In the genomic region with DNA sequence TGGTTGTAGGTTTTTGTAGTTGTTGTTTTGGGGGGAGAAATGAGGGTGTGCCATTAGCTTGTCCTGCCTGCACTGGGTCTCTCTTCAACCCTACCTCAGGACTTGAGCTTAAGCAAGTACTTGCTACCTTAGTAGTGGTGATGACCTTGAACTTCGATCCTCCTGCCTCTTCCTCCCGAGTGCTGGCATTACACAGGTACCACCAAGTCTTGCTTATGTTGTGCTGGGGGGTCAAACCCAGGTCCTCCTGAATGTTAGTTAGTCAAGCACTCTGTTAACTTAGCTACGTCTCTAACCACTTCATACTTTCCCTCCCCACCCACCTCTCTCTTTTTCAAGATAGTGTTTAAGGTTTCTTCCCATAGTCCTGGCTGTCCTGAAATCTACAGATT, we compare ENCODE assay signal across 8 mouse cellular contexts. TPM values are rescaled to one million over a fixed set of nuclear protein-coding genes. Genes with fewer than 3 reads are reported as not detected.
DNase-seq lines count a peak whose midpoint lies in the region; ATAC-seq and TF ChIP-seq lines count a peak whose summit lies in the region.

No protein-coding gene starts in this region.

- H3K27me3 ChIP-seq in forebrain, embryonic 11.5 days (ENCODE audit: control insufficient read depth, insufficient read depth, low read length), result peaks cover 2% of the 10 kb centered on the region; the same call in 1 of the 2 replicates
- H3K27me3 ChIP-seq in intestine, embryonic 16.5 days (replicated peaks; ENCODE audit: control insufficient read depth, insufficient read depth, low read length), result no peaks in the 10 kb centered on the region
- H3K27me3 ChIP-seq in midbrain, postnatal 0 days (ENCODE audit: insufficient read depth, low read length), result no peaks in the 10 kb centered on the region

- TF ChIP-seq CTCF in layer of hippocampus, adult 2 months (conservative IDR thresholded peaks at IDR 0.05), result no peak
- TF ChIP-seq CTCF in midbrain, postnatal 0 days (IDR thresholded peaks at IDR 0.05), result no peak

- no peak for DNase-seq in layer of hippocampus, adult 2 months (ENCODE audit: low spot score in 2 of 2)
- DNase-seq in layer of hippocampus, postnatal 25 days (ENCODE audit: extremely low spot score in 1 of 2, low spot score in 1 of 2), result no peak
- DNase-seq in forebrain, embryonic 11.5 days (ENCODE audit: low spot score), result no peak
- DNase-seq in midbrain, postnatal 0 days (ENCODE audit: low spot score), result no peak
- no peak for DNase-seq in layer of hippocampus, adult 9-11 months
- no peak for DNase-seq in adrenal gland, adult 2 months

- H3K36me3 ChIP-seq in forebrain, embryonic 11.5 days (ENCODE audit: control insufficient read depth, insufficient read depth, low read length), result no peaks in the 10 kb centered on the region
- no peaks in the 10 kb centered on the region for H3K36me3 ChIP-seq in intestine, embryonic 16.5 days (ENCODE audit: control insufficient read depth, insufficient read depth, low read length)
- no peaks in the 10 kb centered on the region for H3K36me3 ChIP-seq in midbrain, postnatal 0 days (ENCODE audit: insufficient read depth, low read length)

- peak overlapping the region; percentile 31; the same call in 1 of the 2 replicates for H3K4me3 ChIP-seq in layer of hippocampus, adult 2 months
- H3K4me3 ChIP-seq in forebrain, embryonic 11.5 days (ENCODE audit: low read depth, low read length), result peak overlapping the region; percentile 9; the same call in 1 of the 2 replicates
- H3K4me3 ChIP-seq in intestine, embryonic 16.5 days (ENCODE audit: low read length), result peak overlapping the region; percentile 40
- H3K4me3 ChIP-seq in midbrain, postnatal 0 days (ENCODE audit: low read depth, low read length), result no peak overlapping the region; the same call in 1 of the 2 replicates

- peak overlapping the region; percentile 43 for H3K27ac ChIP-seq in layer of hippocampus, adult 2 months
- no peak overlapping the region for H3K27ac ChIP-seq in forebrain, embryonic 11.5 days (ENCODE audit: low read depth, low read length)
- no peak overlapping the region for H3K27ac ChIP-seq in intestine, embryonic 16.5 days (ENCODE audit: low read length)
- peak overlapping the region; percentile 38; the same call in 1 of the 2 replicates for H3K27ac ChIP-seq in midbrain, postnatal 0 days (ENCODE audit: low read depth, low read length)

- no peaks in the 10 kb centered on the region for H3K9me3 ChIP-seq in forebrain, embryonic 11.5 days (ENCODE audit: control insufficient read depth, low read length)
- H3K9me3 ChIP-seq in intestine, embryonic 16.5 days (ENCODE audit: control insufficient read depth, low read length), result no peaks in the 10 kb centered on the region
- H3K9me3 ChIP-seq in midbrain, postnatal 0 days (ENCODE audit: low read length), result no peaks in the 10 kb centered on the region

- H3K4me1 ChIP-seq in forebrain, embryonic 11.5 days (replicated peaks; ENCODE audit: control insufficient read depth, insufficient read depth, low read length), result no peaks in the 10 kb centered on the region
- H3K4me1 ChIP-seq in intestine, embryonic 16.5 days (ENCODE audit: control insufficient read depth, insufficient read depth, low read length), result peaks cover 44% of the 10 kb centered on the region
- peaks cover 5% of the 10 kb centered on the region; the same call in 1 of the 2 replicates for H3K4me1 ChIP-seq in midbrain, postnatal 0 days (ENCODE audit: insufficient read depth, low read length)

- WGBS in forebrain, embryonic 11.5 days, result 77% methylated on average over 3 of the region's 3 CpGs
- WGBS in intestine, embryonic 16.5 days, result 56% methylated on average over 3 of the region's 3 CpGs
- WGBS in midbrain, postnatal 0 days, result 75% methylated on average over 3 of the region's 3 CpGs

- H3K9ac ChIP-seq in forebrain, embryonic 11.5 days (ENCODE audit: low read length), result peak overlapping the region; percentile 37
- peak overlapping the region; percentile 72 for H3K9ac ChIP-seq in intestine, embryonic 16.5 days (ENCODE audit: low read depth, low read length)
- H3K9ac ChIP-seq in midbrain, postnatal 0 days (replicated peaks; ENCODE audit: low read length, poor library complexity, severe bottlenecking), result peak overlapping the region; percentile 63; the same call in 1 of the 2 replicates

- ATAC-seq in forebrain, embryonic 11.5 days (replicated peaks; ENCODE audit: low FRiP score), result peak; percentile 8; the same call in 1 of the 2 replicates
- ATAC-seq in intestine, embryonic 16.5 days, result no peak
- no peak for ATAC-seq in midbrain, postnatal 0 days (ENCODE audit: low FRiP score)
- no peak for ATAC-seq in megakaryocyte progenitor cell, adult 5-6 weeks (replicated peaks; ENCODE audit: poor library complexity)

- peak overlapping the region; percentile 55 for H3K4me2 ChIP-seq in forebrain, embryonic 11.5 days (ENCODE audit: low read depth, low read length, severe bottlenecking)
- H3K4me2 ChIP-seq in intestine, embryonic 16.5 days (ENCODE audit: low read depth, low read length), result peak overlapping the region; percentile 73
- H3K4me2 ChIP-seq in midbrain, postnatal 0 days (ENCODE audit: low read depth, low read length, poor library complexity, severe bottlenecking), result peak overlapping the region; percentile 51

RNA-seq across cellular contexts. Expression of gene Id1, which starts 11.7 kb away (rescaled TPM):
- total RNA-seq in layer of hippocampus, adult 2 months (2021), result 10 to 100 TPM; 23.5 to 25.4 TPM
- total RNA-seq in layer of hippocampus, postnatal 25 days (2021), result 10 to 100 TPM; 19.6 to 22.4 TPM
- polyA plus RNA-seq in forebrain, embryonic 11.5 days (2014; fragmentation: Nextera tagmentation; extraction: Ambion mirVana), result 51.1 and 53.1 TPM in 2 replicates
- polyA plus RNA-seq in intestine, embryonic 16.5 days (2015; fragmentation: Nextera tagmentation; extraction: Ambion mirVana), result 96.1 and 107 TPM in 2 replicates
- total RNA-seq in midbrain, postnatal 0 days (2014; rRNA removed), result 69.6 and 71.7 TPM in 2 replicates
- polyA plus RNA-seq in midbrain, postnatal 0 days (2015; fragmentation: Nextera tagmentation; extraction: Ambion mirVana), result 52.6 and 58.3 TPM in 2 replicates
- total RNA-seq in adrenal gland, adult 2 months (2021), result 10 to 100 TPM; 41.5 to 67.3 TPM
- polyA plus RNA-seq in adrenal gland, adult 2 months (2012; rRNA removed), result 186 and 275 TPM in 2 replicates
- total RNA-seq in megakaryocyte progenitor cell, adult 5-6 weeks (2015), result 8.3 and 11.7 TPM in 2 replicates
- 3.6 and 7.1 TPM in 2 replicates for total RNA-seq in megakaryocyte progenitor cell, adult 5-6 weeks (2017)

RNA-seq across cellular contexts. Expression of gene Cox4i2, which starts 29.6 kb away (rescaled TPM):
- total RNA-seq in layer of hippocampus, adult 2 months (2021), result 1 to 10 TPM; 1.4 to 1.6 TPM
- 1 to 10 TPM; 2.0 to 2.7 TPM for total RNA-seq in layer of hippocampus, postnatal 25 days (2021)
- polyA plus RNA-seq in forebrain, embryonic 11.5 days (2014; fragmentation: Nextera tagmentation; extraction: Ambion mirVana), result 4.6 and 5.5 TPM in 2 replicates
- polyA plus RNA-seq in intestine, embryonic 16.5 days (2015; fragmentation: Nextera tagmentation; extraction: Ambion mirVana), result 14.8 and 15.3 TPM in 2 replicates
- 2.0 and 6.8 TPM in 2 replicates for total RNA-seq in midbrain, postnatal 0 days (2014; rRNA removed)
- 3.3 and 4.5 TPM in 2 replicates for polyA plus RNA-seq in midbrain, postnatal 0 days (2015; fragmentation: Nextera tagmentation; extraction: Ambion mirVana)
- 1 to 10 TPM; 1.4 to 3.4 TPM for total RNA-seq in adrenal gland, adult 2 months (2021)
- polyA plus RNA-seq in adrenal gland, adult 2 months (2012; rRNA removed), result 3.9 and 4.4 TPM in 2 replicates
- 1.4 and 1.5 TPM in 2 replicates for total RNA-seq in megakaryocyte progenitor cell, adult 5-6 weeks (2015)
- total RNA-seq in megakaryocyte progenitor cell, adult 5-6 weeks (2017), result 1.8 TPM in 1 of 2 replicates, not detected in the other

RNA-seq across cellular contexts. Expression of gene Mcts2, which starts 37.5 kb away (rescaled TPM):
- total RNA-seq in layer of hippocampus, adult 2 months (2021), result 10 to 100 TPM; 18.8 to 20.8 TPM
- total RNA-seq in layer of hippocampus, postnatal 25 days (2021), result 10 to 100 TPM; 21.2 to 22.8 TPM
- polyA plus RNA-seq in forebrain, embryonic 11.5 days (2014; fragmentation: Nextera tagmentation; extraction: Ambion mirVana), result 37.9 and 39.5 TPM in 2 replicates
- polyA plus RNA-seq in intestine, embryonic 16.5 days (2015; fragmentation: Nextera tagmentation; extraction: Ambion mirVana), result 18.9 and 25.1 TPM in 2 replicates
- total RNA-seq in midbrain, postnatal 0 days (2014; rRNA removed), result 14.5 and 21.8 TPM in 2 replicates
- 28.0 and 28.1 TPM in 2 replicates for polyA plus RNA-seq in midbrain, postnatal 0 days (2015; fragmentation: Nextera tagmentation; extraction: Ambion mirVana)
- total RNA-seq in adrenal gland, adult 2 months (2021), result 10 to 100 TPM; 26.7 to 32.9 TPM
- 1.9 and 2.3 TPM in 2 replicates for polyA plus RNA-seq in adrenal gland, adult 2 months (2012; rRNA removed)
- 8.7 and 12.3 TPM in 2 replicates for total RNA-seq in megakaryocyte progenitor cell, adult 5-6 weeks (2015)
- total RNA-seq in megakaryocyte progenitor cell, adult 5-6 weeks (2017), result 6.1 and 11.0 TPM in 2 replicates

RNA-seq across cellular contexts. Expression of gene H13, which starts 55.1 kb away (rescaled TPM):
- 10 to 100 TPM; 71.5 to 73.3 TPM for total RNA-seq in layer of hippocampus, adult 2 months (2021)
- total RNA-seq in layer of hippocampus, postnatal 25 days (2021), result 10 to 100 TPM; 78.4 to 81.8 TPM
- 110 and 112 TPM in 2 replicates for polyA plus RNA-seq in forebrain, embryonic 11.5 days (2014; fragmentation: Nextera tagmentation; extraction: Ambion mirVana)
- 116 and 119 TPM in 2 replicates for polyA plus RNA-seq in intestine, embryonic 16.5 days (2015; fragmentation: Nextera tagmentation; extraction: Ambion mirVana)
- total RNA-seq in midbrain, postnatal 0 days (2014; rRNA removed), result 166 and 173 TPM in 2 replicates
- polyA plus RNA-seq in midbrain, postnatal 0 days (2015; fragmentation: Nextera tagmentation; extraction: Ambion mirVana), result 175 and 182 TPM in 2 replicates
- 100 to 1,000 TPM; 164 to 202 TPM for total RNA-seq in adrenal gland, adult 2 months (2021)
- polyA plus RNA-seq in adrenal gland, adult 2 months (2012; rRNA removed), result 358 and 395 TPM in 2 replicates
- total RNA-seq in megakaryocyte progenitor cell, adult 5-6 weeks (2015), result 169 and 177 TPM in 2 replicates
- total RNA-seq in megakaryocyte progenitor cell, adult 5-6 weeks (2017), result 126 and 128 TPM in 2 replicates

Comparison
In these comparisons a context has a peak if more than half of its experiments do, and no peak if none do; other contexts are left out.
1. H3K27ac ChIP-seq: peak in layer of hippocampus, adult 2 months (single experiment) and midbrain, postnatal 0 days (single experiment); none in forebrain, embryonic 11.5 days (single experiment) and intestine, embryonic 16.5 days (single experiment).
2. Peak in every context shown above with its lines, with median percentiles within 50 percentile points of each other: H3K4me2 ChIP-seq and H3K9ac ChIP-seq.